Mouse (Mus musculus): ENCODE measurements at regions not wholly inside any gene's neighbourhood (a gene's known extent, or its start where the extent isn't known, plus 50 kb on each side); places are given as distances from the start of the nearest gene placed in this dataset.

- TF ChIP-seq CTCF (IDR thresholded peaks at IDR 0.05; ENCODE audit: borderline replicate concordance, control insufficient read depth, extremely low read depth, insufficient read depth, low read length, poor library complexity) (no peak), POLR2A (IDR thresholded peaks at IDR 0.05; ENCODE audit: control insufficient read depth, extremely low read depth, insufficient read depth, low read length, poor library complexity) (no peak)
These were observed 1702.0 kb upstream of the Slc10a2 start for GRCm38 (mm10) chr8:6807116-6807515.
